14 mouse cellular contexts compared by ENCODE assay signal in the genomic region with DNA sequence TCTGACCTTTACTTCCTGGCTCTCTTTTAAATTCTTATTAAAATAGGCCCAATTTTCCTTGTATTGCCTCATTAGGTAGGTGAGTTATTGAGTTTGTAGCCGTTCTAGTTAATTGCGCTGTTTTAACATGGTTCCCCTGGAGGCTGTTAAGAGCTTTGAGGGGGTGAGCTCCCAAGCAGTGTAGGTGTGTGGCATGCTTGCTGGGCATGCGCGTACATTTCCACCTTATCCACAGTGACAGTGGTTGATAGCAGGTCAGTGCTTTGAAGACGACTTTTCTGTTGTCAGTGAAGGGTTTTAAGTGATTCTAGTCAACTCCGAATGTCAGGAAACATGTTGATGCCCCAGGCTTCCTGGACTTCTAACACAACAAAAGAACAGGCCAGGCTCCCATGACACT.
DNase-seq lines count a peak whose midpoint lies in the region; ATAC-seq and TF ChIP-seq lines count a peak whose summit lies in the region.
"Had no signal": no experiment of that assay in that cellular context is flagged by ENCODE, and none has a peak within 500 bp of the region (broad histone marks: within the 10 kb centered on the region; RNA-seq: fewer than 3 reads in every experiment).

No protein-coding gene starts in this region.

- H3K36me3 ChIP-seq in limb, embryonic 10.5 days: peaks cover 34% of the 10 kb centered on the region

- H3K27me3 ChIP-seq in limb, embryonic 10.5 days (ENCODE audit: low read depth, poor library complexity, severe bottlenecking): no peaks in the 10 kb centered on the region
- H3K27me3 ChIP-seq: heart, embryonic 15.5 days; limb, embryonic 12.5 days had no signal

- peak overlapping the region; percentile 73 for H3K27ac ChIP-seq in limb, embryonic 10.5 days
- no peak overlapping the region for H3K27ac ChIP-seq in layer of hippocampus, adult 2 months
- H3K27ac ChIP-seq: heart, embryonic 15.5 days had no signal

- no peak overlapping the region for H3K4me3 ChIP-seq in limb, embryonic 10.5 days
- no peak overlapping the region for H3K4me3 ChIP-seq in layer of hippocampus, adult 2 months
- H3K4me3 ChIP-seq: heart, embryonic 15.5 days; limb, embryonic 12.5 days had no signal

- WGBS in limb, embryonic 10.5 days: 55% methylated on average over 6 of the region's 6 CpGs

- peaks cover 38% of the 10 kb centered on the region for H3K4me1 ChIP-seq in limb, embryonic 10.5 days

- peak; percentile 84 for DNase-seq in heart, adult 11 months
- DNase-seq in heart, adult 9 months (ENCODE audit: low spot score in 2 of 2): no peak
- peak; percentile 23 for DNase-seq in testis, postnatal 10 days (ENCODE audit: low spot score)
- no peak for DNase-seq in testis, postnatal 14 days (ENCODE audit: low spot score)
- no peak for DNase-seq in limb, embryonic 10.5 days (ENCODE audit: low spot score)
- DNase-seq in layer of hippocampus, adult 2 months (ENCODE audit: low spot score in 2 of 2): no peak
- no peak for DNase-seq in layer of hippocampus, adult 11-12 months (ENCODE audit: low spot score)
- DNase-seq: adrenal gland, adult 2 months; gastrocnemius, postnatal 14 days; kidney, adult 18-20 months; layer of hippocampus, adult 9-11 months had no signal

- no peaks in the 10 kb centered on the region for H3K9me3 ChIP-seq in limb, embryonic 10.5 days (replicated peaks)
- H3K9me3 ChIP-seq: heart, embryonic 15.5 days; limb, embryonic 12.5 days had no signal

- no peak for TF ChIP-seq CTCF in layer of hippocampus, adult 2 months (conservative IDR thresholded peaks at IDR 0.05)

- no peak for ATAC-seq in inflammation-experienced regulatory T-cells, adult 6 months

Comparison
In these comparisons a context has a peak if more than half of its experiments do, and no peak if none do; other contexts are left out.
1. DNase-seq: peak in heart, adult 11 months (single experiment) and testis, postnatal 10 days (single experiment); none in heart, adult 9 months (0 of 2), testis, postnatal 14 days (single experiment), limb, embryonic 10.5 days (single experiment), layer of hippocampus, adult 2 months (0 of 2) and layer of hippocampus, adult 11-12 months (single experiment).